Mouse (Mus musculus): ENCODE data around the gene Leprot. TPM values are rescaled to one million over a fixed set of nuclear protein-coding genes. Genes with fewer than 3 reads are reported as not detected.

Gene Leprot
- total RNA-seq, 2 experiments from 2014 or later, result 7.4 to 10.4 TPM

Other genes starting within 250 kb of the Leprot start
- 1 to 10 TPM; 4.9 to 6.6 TPM for gene Ak4, start 228.4 kb upstream of the Leprot start, total RNA-seq (2021)
- under 1 TPM; 0.19 to 0.41 TPM for gene Dnajc6, start 151.1 kb upstream of the Leprot start, total RNA-seq (2021)
- gene Lepr, start 69.7 kb downstream of the Leprot start, total RNA-seq (2021), result 1 to 10 TPM; 1.5 to 2.4 TPM
- not detected for gene B020004J07Rik, start 196.3 kb downstream of the Leprot start, total RNA-seq (2021)
- gene C130073F10Rik, start 246.1 kb downstream of the Leprot start, total RNA-seq (2021), result not detected